Mouse (Mus musculus): ENCODE data around the gene Ggt5.
A peak's percentile ranks its signal among the peaks of the same experiment; 100 is the strongest.
"Not testable (repeated sequence)": the region's sequence is repeated elsewhere in the genome, so short reads cannot be mapped to it uniquely, and the experiment has no call there.

Gene Ggt5

GRCm38 (mm10) chr10:75589129-75589528, at the start of gene Ggt5:
Gene Ggt5 (plus strand): TSS chr10:75589340.
- peak; percentile 83 for DNase-seq (ENCODE audit: low spot score)

- DNase-seq (ENCODE audit: low spot score): peak; percentile 70
Measured at GRCm38 (mm10) chr10:75547901-75548300, 41.2 kb upstream of the Ggt5 start.

GRCm38 (mm10) chr10:75548486-75548885, 40.7 kb upstream of the Ggt5 start:
- DNase-seq (ENCODE audit: low spot score): peak; percentile 86

GRCm38 (mm10) chr10:75549886-75550285, 39.3 kb upstream of the Ggt5 start:
- no peak for DNase-seq (ENCODE audit: low spot score)

- DNase-seq (ENCODE audit: low spot score): peak; percentile 61
Measured at GRCm38 (mm10) chr10:75551175-75551574, 38.0 kb upstream of the Ggt5 start.

GRCm38 (mm10) chr10:75552106-75552505, 37.0 kb upstream of the Ggt5 start:
- no peak for DNase-seq (ENCODE audit: low spot score)

- DNase-seq (ENCODE audit: low spot score): no peak
Measured at GRCm38 (mm10) chr10:75552701-75553450, 36.3 kb upstream of the Ggt5 start.

GRCm38 (mm10) chr10:75554090-75554489, 35.0 kb upstream of the Ggt5 start:
- DNase-seq (ENCODE audit: low spot score): no peak

GRCm38 (mm10) chr10:75555557-75555956, 33.6 kb upstream of the Ggt5 start:
- peak; percentile 51 for DNase-seq (ENCODE audit: low spot score)

- DNase-seq (ENCODE audit: low spot score): peak; percentile 92
Measured at GRCm38 (mm10) chr10:75556026-75556425, 33.1 kb upstream of the Ggt5 start.

- DNase-seq (ENCODE audit: low spot score): peak; percentile 87
Measured at GRCm38 (mm10) chr10:75558515-75558914, 30.6 kb upstream of the Ggt5 start.

- no peak for DNase-seq (ENCODE audit: low spot score)
Measured at GRCm38 (mm10) chr10:75559041-75559675, 30.0 kb upstream of the Ggt5 start.

GRCm38 (mm10) chr10:75559676-75560548, 29.2 kb upstream of the Ggt5 start, which contains the start of gene Lrrc75b:
Gene Lrrc75b (minus strand): TSS chr10:75560330.
- DNase-seq (ENCODE audit: low spot score): peak; percentile 73

GRCm38 (mm10) chr10:75560549-75560899, 28.6 kb upstream of the Ggt5 start:
- DNase-seq (ENCODE audit: low spot score): no peak

- no peak for DNase-seq (ENCODE audit: low spot score)
Measured at GRCm38 (mm10) chr10:75561071-75561654, 28.0 kb upstream of the Ggt5 start, which contains the start of gene Ggt1. Gene Ggt1 (plus strand): TSS chr10:75561604.

- DNase-seq (ENCODE audit: low spot score): no peak
Measured at GRCm38 (mm10) chr10:75562596-75562995, 26.5 kb upstream of the Ggt5 start.

- DNase-seq (ENCODE audit: low spot score): no peak
Measured at GRCm38 (mm10) chr10:75564687-75565265, 24.4 kb upstream of the Ggt5 start.

GRCm38 (mm10) chr10:75565436-75565835, 23.7 kb upstream of the Ggt5 start:
- no peak for DNase-seq (ENCODE audit: low spot score)

GRCm38 (mm10) chr10:75565906-75566305, 23.2 kb upstream of the Ggt5 start:
- DNase-seq (ENCODE audit: low spot score): no peak

- no peak for DNase-seq (ENCODE audit: low spot score)
Measured at GRCm38 (mm10) chr10:75566321-75566720, 22.8 kb upstream of the Ggt5 start.

GRCm38 (mm10) chr10:75566765-75567164, 22.4 kb upstream of the Ggt5 start:
- not testable (repeated sequence) for DNase-seq (ENCODE audit: low spot score)

- DNase-seq (ENCODE audit: low spot score): no peak
Measured at GRCm38 (mm10) chr10:75568029-75568428, 21.1 kb upstream of the Ggt5 start.
